Mouse (Mus musculus): Measurements from ENCODE around the gene Rps9. TPM values are rescaled to one million over a fixed set of nuclear protein-coding genes. Genes with fewer than 3 reads are reported as not detected.

The Rps9 gene
- total RNA-seq, 2 experiments from 2014 or later, result 1,269 to 1,279 TPM

Small RNA genes within 50 kb of the gene (microRNA-seq; reads per million reads assigned to microRNA genes)
- gene Mir3572, result 2.9 reads per million, percentile 5 among the genes with 10 or more reads in this experiment

Other genes with a start within 250 kb of the Rps9 start
- gene Tarm1, start 201.4 kb upstream of the Rps9 start, total RNA-seq (2021), result 1 to 10 TPM in 1 of 2 experiments, not detected in 1; 1.0 TPM
- gene Oscar, start 87.8 kb upstream of the Rps9 start, total RNA-seq (2021), result under 1 TPM; 0.28 TPM
- 100 to 1,000 TPM; 536 to 561 TPM for gene Ndufa3, start 86.6 kb upstream of the Rps9 start, total RNA-seq (2021)
- 10 to 100 TPM; 31.8 to 35.5 TPM for gene Tfpt, start 74.1 kb upstream of the Rps9 start, total RNA-seq (2021)
- gene Prpf31, start 74.0 kb upstream of the Rps9 start, total RNA-seq (2021), result 10 to 100 TPM; 54.7 to 59.0 TPM
- gene Cnot3, start 58.7 kb upstream of the Rps9 start, total RNA-seq (2021), result 10 to 100 TPM; 65.7 to 68.9 TPM
- gene Leng1, start 38.2 kb upstream of the Rps9 start, total RNA-seq (2021), result 10 to 100 TPM in 1 of 2 experiments, 1 to 10 TPM in 1; 9.6 to 10.4 TPM
- 10 to 100 TPM; 11.4 to 17.7 TPM for gene Tmc4, start 26.4 kb upstream of the Rps9 start, total RNA-seq (2021)
- 100 to 1,000 TPM; 136 to 145 TPM for gene Tsen34, start 11.1 kb upstream of the Rps9 start, total RNA-seq (2021)
- gene Mboat7, start 10.5 kb upstream of the Rps9 start, total RNA-seq (2021), result 10 to 100 TPM; 67.0 to 68.6 TPM
- 1 to 10 TPM; 2.3 to 2.5 TPM for gene Pirb, start 16.4 kb downstream of the Rps9 start, total RNA-seq (2021)
- gene Gm15448, start 121.7 kb downstream of the Rps9 start, total RNA-seq (2021), result 1 to 10 TPM in 1 of 2 experiments, under 1 TPM in 1; 0.59 to 1.0 TPM
- under 1 TPM; 0.25 to 0.40 TPM for gene Pira2, start 141.1 kb downstream of the Rps9 start, total RNA-seq (2021)
- under 1 TPM in 1 of 2 experiments, not detected in 1; 0.56 TPM for gene Gm14548, start 194.1 kb downstream of the Rps9 start, total RNA-seq (2021)
- under 1 TPM; 0.65 to 0.67 TPM for gene Lilra6, start 211.5 kb downstream of the Rps9 start, total RNA-seq (2021)